Mouse (Mus musculus) heart, postnatal 0 days (tissue): Measurements from ENCODE around the gene Cdip1. TPM values are rescaled to one million over a fixed set of nuclear protein-coding genes. Genes with fewer than 3 reads are reported as not detected.
A peak's percentile ranks its signal among the peaks of the same experiment; 100 is the strongest.

Experiments
- ATAC-seq: fragments of 200-750 bp; cut with Nextera tagmentation; 2 replicates; pipeline ENCODE4 v1.8.0; 2017; ENCODE audit warnings: low read depth, moderate number of reproducible peaks, moderate library complexity; ENCODE audit not compliant: insufficient read depth
- DNase-seq: peaks from one replicate; pipeline ENCODE4 v3.0.0-alpha.2; 2016; ENCODE audit warnings: low spot score
- H3K27ac ChIP-seq: fragments of 300-500 bp; sonication (generic); 2 replicates; pipeline ENCODE4 v1.5.1; 2014; ENCODE audit warnings: low read depth, mild to moderate bottlenecking
- H3K27me3 ChIP-seq: fragments of 300-500 bp; sonication (generic); 2 replicates; pipeline ENCODE4 v1.6.1; 2014; ENCODE audit warnings: low read length, mixed read lengths; ENCODE audit not compliant: control insufficient read depth, insufficient read depth
- H3K36me3 ChIP-seq: fragments of 300-500 bp; sonication (generic); replicated peaks from 2 replicates; pipeline ENCODE4 v1.6.1; 2014; ENCODE audit warnings: low read length, mixed read lengths; ENCODE audit not compliant: control insufficient read depth, insufficient read depth
- H3K4me1 ChIP-seq: fragments of 300-500 bp; sonication (generic); 2 replicates; pipeline ENCODE4 v1.6.1; 2014; ENCODE audit warnings: antibody characterized with exemption; ENCODE audit not compliant: control insufficient read depth, insufficient read depth
- H3K4me2 ChIP-seq: fragments of 300-500 bp; sonication (generic); 2 replicates; pipeline ENCODE4 v1.6.1; 2014; ENCODE audit warnings: low read depth, mild to moderate bottlenecking, low read length, moderate library complexity
- H3K4me3 ChIP-seq: fragments of 300-500 bp; sonication (generic); 2 replicates; pipeline ENCODE4 v1.5.1; 2014; ENCODE audit warnings: low read depth, low read length
- H3K9ac ChIP-seq: fragments of 300-500 bp; sonication (generic); replicated peaks from 2 replicates; pipeline ENCODE4 v1.6.1; 2014; ENCODE audit warnings: low read depth, low read length, mixed read lengths
- H3K9me3 ChIP-seq: fragments of 300-500 bp; sonication (generic); replicated peaks from 2 replicates; pipeline ENCODE4 v1.6.1; 2016; ENCODE audit warnings: low read length; ENCODE audit not compliant: control insufficient read depth
- CTCF ChIP-seq: IDR thresholded peaks from 2 replicates; pipeline ENCODE4 v1.5.1; 2016; ENCODE audit warnings: antibody characterized with exemption, control low read depth, low read depth
- EP300 ChIP-seq: IDR thresholded peaks from 2 replicates; pipeline ENCODE4 v1.6.1; 2016; ENCODE audit warnings: antibody characterized with exemption, low read depth
- WGBS: fragments of 180-500 bp; shearing (Covaris S2); extraction: QIAGEN DNeasy Blood & Tissue Kit; methylation state at CpG from one replicate; pipeline ENCODE4 v1.1.7; 2014; 5-methylcytosine and 5-hydroxymethylcytosine counted together
- polyA plus RNA-seq: library from polyadenylated mRNA; unstranded; fragments of >200 nt; fragmentation: Nextera tagmentation; extraction: Ambion mirVana; gene quantifications from 2 replicates; pipeline ENCODE4 v1.2.1, GENCODE M21; 2015
- total RNA-seq: library from RNA; depleted of rRNA; stranded (reverse); fragments of >200 nt; gene quantifications from 2 replicates; pipeline ENCODE4 v1.2.3, GENCODE M21; 2014; ENCODE audit warnings: low replicate concordance

The Cdip1 gene
- total and polyA plus RNA-seq, 2 experiments from 2014 or later = 123 to 149 TPM

DNA sequence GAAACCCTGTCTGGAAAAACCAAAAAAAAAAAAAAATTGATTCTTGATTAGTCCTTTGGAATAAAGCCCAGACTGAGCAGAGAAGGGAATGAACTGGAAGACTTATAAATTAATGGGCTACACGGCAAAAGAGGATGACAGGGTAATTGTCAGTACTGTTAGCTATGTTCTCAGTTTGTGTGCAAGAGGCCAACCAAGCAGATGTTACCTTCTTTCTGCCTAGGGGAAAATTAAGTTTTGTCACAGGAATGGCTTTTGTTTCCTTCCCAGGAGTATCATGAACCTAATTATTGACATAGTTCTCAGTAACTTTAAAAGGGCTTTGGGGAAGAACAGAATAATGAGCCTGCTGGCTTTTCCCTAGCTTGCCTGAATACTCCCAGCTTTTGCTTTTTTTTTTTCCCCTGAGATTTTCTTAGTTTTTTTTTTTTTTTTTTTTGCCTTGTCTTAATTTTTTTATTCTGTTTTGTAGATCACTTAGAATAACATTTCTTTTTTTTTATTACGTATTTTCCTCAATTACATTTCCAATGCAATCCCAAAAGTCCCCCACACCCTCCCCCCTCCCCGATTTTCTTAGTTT, 59.2 kb downstream of the Cdip1 start:
- 65% methylated on average over 3 of the region's 3 CpGs for WGBS
- no peaks in the 10 kb centered on the region for H3K27me3 ChIP-seq
- peaks cover 11% of the 10 kb centered on the region for H3K4me1 ChIP-seq
- no peak for ATAC-seq
- H3K4me2 ChIP-seq = no peak overlapping the region
- no peak for DNase-seq
- H3K27ac ChIP-seq = no peak overlapping the region
- H3K36me3 ChIP-seq = no peaks in the 10 kb centered on the region
- TF ChIP-seq EP300 (no peak), CTCF (no peak)
- H3K4me3 ChIP-seq = no peak overlapping the region
- no peaks in the 10 kb centered on the region for H3K9me3 ChIP-seq
- no peak overlapping the region for H3K9ac ChIP-seq

- TF ChIP-seq EP300 = no peak
Observed at GRCm38 (mm10) chr16:4727963-4728362, 62.1 kb downstream of the Cdip1 start.

DNA sequence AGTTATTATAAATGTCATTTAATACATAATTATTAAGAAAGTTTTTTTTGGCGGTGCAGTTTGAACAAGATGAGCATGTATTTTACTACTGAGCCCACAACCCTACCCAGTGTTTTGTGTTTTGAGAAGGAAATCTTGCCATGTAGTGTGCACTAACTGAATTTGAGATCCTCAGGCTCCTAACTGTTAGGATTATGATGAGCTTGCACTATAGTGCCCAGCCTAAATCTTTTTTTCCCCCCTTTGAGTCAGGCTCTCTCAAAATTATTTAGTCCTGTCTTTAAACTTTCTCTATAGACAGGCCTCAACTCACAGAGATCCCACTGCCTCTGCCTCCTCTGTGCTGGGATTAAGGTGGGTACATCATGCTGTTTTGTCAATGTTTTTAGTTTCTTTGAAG, 62.6 kb downstream of the Cdip1 start:
- Histone ChIP-seq H3K9ac (peak overlapping the region; percentile 88; the same call in 1 of the 2 replicates), H3K4me3 (peak overlapping the region; percentile 88), H3K9me3 (no peaks in the 10 kb centered on the region), H3K36me3 (no peaks in the 10 kb centered on the region), H3K4me1 (peaks cover 11% of the 10 kb centered on the region), H3K27me3 (no peaks in the 10 kb centered on the region), H3K27ac (peak overlapping the region; percentile 51), H3K4me2 (peak overlapping the region; percentile 61)
- ATAC-seq (no peak), DNase-seq (no peak)
- 89% methylated on average over 1 of the region's 1 CpGs for WGBS
- no peak for TF ChIP-seq CTCF
- no peak for TF ChIP-seq EP300

More at GRCm38 (mm10) chr16:4727963-4728362, 62.1 kb downstream of the Cdip1 start:
- Histone ChIP-seq H3K27me3 (no peaks in the 10 kb centered on the region), H3K4me3 (no peak overlapping the region), H3K9me3 (no peaks in the 10 kb centered on the region), H3K4me2 (peak overlapping the region; percentile 61; the same call in 1 of the 2 replicates), H3K4me1 (peaks cover 11% of the 10 kb centered on the region), H3K36me3 (no peaks in the 10 kb centered on the region), H3K9ac (no peak overlapping the region), H3K27ac (peak overlapping the region; percentile 51; the same call in 1 of the 2 replicates)
- 19% methylated on average over 1 of the region's 1 CpGs for WGBS
- DNase-seq (peak; percentile 24), ATAC-seq (no peak)

DNA sequence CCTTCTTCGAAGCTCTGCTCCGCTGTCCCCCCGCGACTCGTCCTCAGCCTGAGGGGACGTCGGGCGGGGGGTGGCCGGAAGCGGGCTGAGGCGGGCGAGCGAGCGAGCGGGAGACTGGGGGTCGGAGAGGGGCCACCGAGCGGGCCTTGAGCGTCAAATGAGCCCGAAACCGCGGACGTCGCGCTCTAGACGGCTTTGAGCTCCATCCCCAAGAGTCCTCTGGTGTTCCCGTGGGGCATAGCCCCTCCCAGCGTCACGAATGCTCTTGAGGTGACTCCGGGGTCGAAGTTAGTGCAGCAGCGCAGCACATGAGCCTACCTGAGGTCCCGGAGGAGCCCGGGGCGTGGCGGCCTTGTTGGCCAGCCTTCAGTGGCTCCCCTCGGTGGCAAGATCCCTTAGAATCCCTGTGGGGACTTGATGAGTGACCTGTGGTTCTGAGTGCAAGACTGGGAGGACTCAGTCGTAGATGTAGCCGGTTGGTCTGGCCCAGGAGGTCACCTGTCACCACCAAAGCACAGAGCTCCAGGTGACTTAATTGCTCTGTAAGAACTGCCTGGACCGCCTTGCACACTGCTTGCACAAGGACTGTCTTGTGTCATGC, 63.5 kb downstream of the Cdip1 start:
- peak overlapping the region; percentile 88 for H3K9ac ChIP-seq

GRCm38 (mm10) chr16:4725780-4726527, 64.1 kb downstream of the Cdip1 start, which contains the start of gene Hmox2:
TSS of gene Hmox2 (plus strand) at chr16:4726361.
- Histone ChIP-seq H3K4me3 (peak within 1 kb of the TSS; percentile 88), H3K9me3 (no peaks in the 10 kb centered on the region), H3K27me3 (no peaks in the 10 kb centered on the region), H3K27ac (peak within 1 kb of the TSS; percentile 88), H3K36me3 (no peaks in the 10 kb centered on the region), H3K4me1 (peaks cover 11% of the 10 kb centered on the region), H3K9ac (peak within 1 kb of the TSS; percentile 88), H3K4me2 (peak within 1 kb of the TSS; percentile 61)
- peak; percentile 95 for ATAC-seq
- 5% methylated on average over 35 of the region's 35 CpGs for WGBS
- DNase-seq = peak; percentile 90
- TF ChIP-seq CTCF = no peak
- TF ChIP-seq EP300 = no peak

More for the DNA sequence above, 63.5 kb downstream of the Cdip1 start:
- peak overlapping the region; percentile 88 for H3K27ac ChIP-seq
- under 1% methylated on average over 40 of the region's 40 CpGs for WGBS
- H3K4me1 ChIP-seq = peaks cover 11% of the 10 kb centered on the region
- TF ChIP-seq EP300 (no peak), CTCF (no peak)
- H3K4me2 ChIP-seq = peak overlapping the region; percentile 61
- H3K36me3 ChIP-seq = no peaks in the 10 kb centered on the region
- peak overlapping the region; percentile 88 for H3K4me3 ChIP-seq
- DNase-seq = no peak
- H3K27me3 ChIP-seq = no peaks in the 10 kb centered on the region
- no peaks in the 10 kb centered on the region for H3K9me3 ChIP-seq
- peak; percentile 76 for ATAC-seq
